Comparison of ENCODE assay signal across 7 mouse cellular contexts in genomic region chr15:82244115-82244804, GRCm38 (mm10). TPM values are rescaled to one million over a fixed set of nuclear protein-coding genes. Genes with fewer than 3 reads are reported as not detected.
DNase-seq lines count a peak whose midpoint lies in the region; ATAC-seq lines count a peak whose summit lies in the region.

TSS of gene Cenpm (minus strand) at chr15:82244748.

- H3K27ac ChIP-seq in limb, embryonic 10.5 days: peak within 1 kb of the TSS; percentile 94
- peak within 1 kb of the TSS; percentile 77 for H3K27ac ChIP-seq in midbrain, embryonic 13.5 days

- no peaks in the 10 kb centered on the region for H3K9me3 ChIP-seq in limb, embryonic 10.5 days (replicated peaks)
- H3K9me3 ChIP-seq in midbrain, embryonic 13.5 days: no peaks in the 10 kb centered on the region

- peaks cover 9% of the 10 kb centered on the region for H3K4me1 ChIP-seq in limb, embryonic 10.5 days
- peaks cover 8% of the 10 kb centered on the region for H3K4me1 ChIP-seq in midbrain, embryonic 13.5 days (replicated peaks)

- H3K4me3 ChIP-seq in limb, embryonic 10.5 days: peak within 1 kb of the TSS; percentile 83
- peak within 1 kb of the TSS; percentile 75 for H3K4me3 ChIP-seq in midbrain, embryonic 13.5 days (replicated peaks)

- H3K27me3 ChIP-seq in limb, embryonic 10.5 days (ENCODE audit: low read depth, poor library complexity, severe bottlenecking): no peaks in the 10 kb centered on the region
- H3K27me3 ChIP-seq in midbrain, embryonic 13.5 days: no peaks in the 10 kb centered on the region

- under 1% methylated on average over 65 of the region's 65 CpGs for WGBS in limb, embryonic 10.5 days
- under 1% methylated on average over 61 of the region's 65 CpGs for WGBS in midbrain, embryonic 13.5 days

- peaks cover 6% of the 10 kb centered on the region for H3K36me3 ChIP-seq in limb, embryonic 10.5 days
- no peaks in the 10 kb centered on the region for H3K36me3 ChIP-seq in midbrain, embryonic 13.5 days

- H3K9ac ChIP-seq in midbrain, embryonic 13.5 days (replicated peaks): peak within 1 kb of the TSS; percentile 70

- peak; percentile 95 for ATAC-seq in granulocyte monocyte progenitor cell, adult 5-6 weeks (replicated peaks; ENCODE audit: poor library complexity, severe bottlenecking)
- ATAC-seq in midbrain, embryonic 13.5 days: peak; percentile 97

- H3K4me2 ChIP-seq in midbrain, embryonic 13.5 days (replicated peaks): peak within 1 kb of the TSS; percentile 81

- DNase-seq in adrenal gland, adult 8-10 months: peak; percentile 82
- DNase-seq in embryo, embryonic 9.5 days (ENCODE audit: extremely low spot score): peak; percentile 92
- DNase-seq in kidney, adult 11 months: peak; percentile 89
- DNase-seq in limb, embryonic 10.5 days (ENCODE audit: low spot score): peak; percentile 97
- peak; percentile 94 for DNase-seq in spleen, adult 12 weeks (ENCODE audit: low spot score)

RNA-seq across cellular contexts. Expression of gene Cenpm, which starts in this region (rescaled TPM):
- 1 to 10 TPM in 3 of 4 experiments, under 1 TPM in 1; 0.87 to 3.8 (median 1.8) TPM for total RNA-seq in adrenal gland, adult 8-10 months (2022)
- total RNA-seq in granulocyte monocyte progenitor cell, adult 5-6 weeks (2014; fragmentation: Nextera tagmentation): 15.1 and 39.8 TPM in 2 replicates
- total RNA-seq in granulocyte monocyte progenitor cell, adult 5-6 weeks (2017): 21.9 and 22.0 TPM in 2 replicates
- polyA plus RNA-seq in limb, embryonic 10.5 days (2016; fragmentation: Nextera tagmentation; extraction: Ambion mirVana): 83.9 and 86.0 TPM in 2 replicates
- polyA plus RNA-seq in midbrain, embryonic 13.5 days (2015; fragmentation: Nextera tagmentation; extraction: Ambion mirVana): 28.6 and 30.4 TPM in 2 replicates

Comparison
In these comparisons a context has a peak if more than half of its experiments do, and no peak if none do; other contexts are left out.
1. Peak in every context shown above with its lines: DNase-seq, ATAC-seq, H3K4me3 ChIP-seq and H3K27ac ChIP-seq.